Mouse (Mus musculus) small intestine, adult 2 months (tissue): ENCODE data around the gene Slc9a2.

Experiments used
- CTCF ChIP-seq: fragments of 200-500 bp; IDR thresholded peaks from 2 replicates; pipeline ENCODE4 v1.5.1; 2012; ENCODE audit warnings: low read depth, mild to moderate bottlenecking, control low read depth, inconsistent platforms, low read length, moderate library complexity, mixed read lengths; ENCODE audit not compliant: insufficient replicate concordance, insufficient read length; ENCODE audit errors: extremely low read depth
- POLR2A ChIP-seq: fragments of 200-500 bp; IDR thresholded peaks from 2 replicates; pipeline ENCODE4 v1.6.1; 2012; ENCODE audit warnings: low read depth, mild to moderate bottlenecking, control low read depth, inconsistent platforms, low read length, moderate library complexity

DNA sequence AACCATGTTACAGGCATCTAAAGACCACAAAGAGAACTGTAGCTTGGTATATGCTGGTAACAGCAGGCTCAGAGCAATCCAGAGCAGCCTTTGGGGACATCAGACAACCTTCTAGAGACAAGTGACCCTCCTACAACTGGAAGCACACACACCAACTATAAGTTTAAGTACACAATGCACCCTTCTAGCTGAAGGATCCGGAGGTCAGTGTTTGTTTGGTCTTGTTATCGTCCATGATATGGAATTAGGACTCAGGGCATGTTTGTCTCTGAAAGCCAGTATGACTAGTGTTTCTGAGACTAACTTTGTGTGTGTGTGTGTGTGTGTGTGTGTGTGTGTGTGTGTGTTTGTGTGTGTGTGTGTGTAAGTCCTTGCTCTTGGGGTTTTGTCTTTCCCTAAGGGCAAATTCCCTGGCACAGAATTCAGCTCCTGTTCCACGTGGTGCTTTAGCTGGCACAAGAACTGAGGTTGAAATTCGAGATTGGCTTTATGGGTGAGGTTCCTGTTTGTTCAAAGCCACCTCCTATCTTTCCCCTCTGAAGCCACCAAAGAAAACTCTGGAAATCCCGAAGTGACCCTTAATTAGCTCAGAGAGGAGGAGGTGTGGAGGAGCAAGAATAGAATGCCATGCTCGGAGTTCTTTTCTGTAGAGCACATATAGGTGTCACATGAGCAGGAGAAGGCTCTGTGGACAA is 29.4 kb upstream of the Slc9a2 start:
- TF ChIP-seq CTCF, result no peak
- TF ChIP-seq POLR2A, result no peak
